Mouse (Mus musculus): ENCODE data around the gene Cd3eap. TPM values are rescaled to one million over a fixed set of nuclear protein-coding genes. Genes with fewer than 3 reads are reported as not detected.
A peak's percentile ranks its signal among the peaks of the same experiment; 100 is the strongest.

Gene Cd3eap
- total and polyA plus RNA-seq, 3 experiments = 14.4 to 36.9 (median 22.6) TPM

- Histone ChIP-seq H3K4me2 (ENCODE audit: insufficient read depth, low read depth, poor library complexity, severe bottlenecking) (no peak overlapping the region), H3K4me1 (ENCODE audit: control insufficient read depth in 1 of 2, insufficient read depth in 2 of 2) (peaks cover 22 to 45% of the 10 kb centered on the region in 2 experiments), H3K9ac (ENCODE audit: insufficient read depth, low read depth) (no peak overlapping the region), H3K4me3 (replicated peaks in 1 of 3; ENCODE audit: low read depth in 2 of 3, low read length in 2 of 3, poor library complexity in 1 of 3) (no peak overlapping the region), H3K79me2 (replicated peaks; ENCODE audit: control insufficient read depth, extremely low read depth, insufficient read depth, poor library complexity, severe bottlenecking) (no peaks in the 10 kb centered on the region), H3K9me3 (replicated peaks; ENCODE audit: low read length) (peaks cover 13% of the 10 kb centered on the region), H3K36me3 (replicated peaks in 1 of 2; ENCODE audit: control insufficient read depth in 1 of 2, insufficient read depth in 1 of 2, low read length in 1 of 2) (peaks cover 0 to 1% of the 10 kb centered on the region in 2 experiments), H3K27ac (ENCODE audit: insufficient read depth, low read depth) (no peak overlapping the region), H3K27me3 (replicated peaks) (peaks cover 44% of the 10 kb centered on the region)
- TF ChIP-seq NRF1 (IDR thresholded peaks at IDR 0.05; ENCODE audit: low read depth, low read length) (no peak), MAX (IDR thresholded peaks at IDR 0.05; ENCODE audit: low read length) (no peak), CHD2 (IDR thresholded peaks at IDR 0.05; ENCODE audit: low read length) (no peak), RCOR1 (conservative IDR thresholded peaks at IDR 0.05; ENCODE audit: low read depth, low read length) (no peak), E2F4 (IDR thresholded peaks at IDR 0.05; ENCODE audit: insufficient replicate concordance, low read depth, low read length) (no peak), IRF4 (IDR thresholded peaks at IDR 0.05; ENCODE audit: low read depth, low read length) (no peak), RAD21 (IDR thresholded peaks at IDR 0.05; ENCODE audit: low read depth, low read length) (no peak), USF1 (IDR thresholded peaks at IDR 0.05; ENCODE audit: low read depth, low read length) (no peak), USF2 (conservative IDR thresholded peaks at IDR 0.05; ENCODE audit: low read depth, low read length) (no peak)
- DNase-seq (ENCODE audit: extremely low read depth) = no peak
- dilution Hi-C loops (cut with MboI; ENCODE audit: extremely low pct_ligation_motif_present, extremely low pct_unique_long_range_greater_than_20kb, low sequenced_read_pairs) (no loop called here), in situ Hi-C loops (cut with MboI; ENCODE audit: low pct_ligation_motif_present, low pct_unique_long_range_greater_than_20kb, low sequenced_read_pairs) (no loop called here)
Measured at GRCm38 (mm10) chr7:19331910-19332309, 27.4 kb downstream of the Cd3eap start.

- Histone ChIP-seq H3K79me2 (replicated peaks; ENCODE audit: control insufficient read depth, extremely low read depth, insufficient read depth, poor library complexity, severe bottlenecking) (no peaks in the 10 kb centered on the region), H3K4me1 (ENCODE audit: control insufficient read depth in 1 of 2, insufficient read depth in 2 of 2) (peaks cover 15 to 43% of the 10 kb centered on the region in 2 experiments), H3K4me3 (replicated peaks in 1 of 3; ENCODE audit: low read depth in 2 of 3, low read length in 2 of 3, poor library complexity in 1 of 3) (no peak overlapping the region), H3K36me3 (replicated peaks in 1 of 2; ENCODE audit: control insufficient read depth in 1 of 2, insufficient read depth in 1 of 2, low read length in 1 of 2) (no peaks in the 10 kb centered on the region), H3K27me3 (replicated peaks) (peaks cover 65% of the 10 kb centered on the region), H3K9me3 (replicated peaks; ENCODE audit: low read length) (peaks cover 18% of the 10 kb centered on the region), H3K4me2 (ENCODE audit: insufficient read depth, low read depth, poor library complexity, severe bottlenecking) (no peak overlapping the region), H3K9ac (ENCODE audit: insufficient read depth, low read depth) (no peak overlapping the region), H3K27ac (ENCODE audit: insufficient read depth, low read depth) (no peak overlapping the region)
- dilution Hi-C loops (cut with MboI; ENCODE audit: extremely low pct_ligation_motif_present, extremely low pct_unique_long_range_greater_than_20kb, low sequenced_read_pairs) (no loop called here), in situ Hi-C loops (cut with MboI; ENCODE audit: low pct_ligation_motif_present, low pct_unique_long_range_greater_than_20kb, low sequenced_read_pairs) (no loop called here)
- no peak for DNase-seq (ENCODE audit: extremely low read depth)
- TF ChIP-seq MAZ (IDR thresholded peaks at IDR 0.05; ENCODE audit: low read depth, low read length) (no peak), ZKSCAN1 (IDR thresholded peaks at IDR 0.05; ENCODE audit: borderline replicate concordance, low read depth, low read length) (no peak), IRF4 (IDR thresholded peaks at IDR 0.05; ENCODE audit: low read depth, low read length) (no peak), MAX (IDR thresholded peaks at IDR 0.05; ENCODE audit: low read length) (no peak), GABPA (IDR thresholded peaks at IDR 0.05; ENCODE audit: insufficient replicate concordance, low read depth, low read length) (no peak), UBTF (IDR thresholded peaks at IDR 0.05; ENCODE audit: low read depth, low read length) (no peak), RCOR1 (conservative IDR thresholded peaks at IDR 0.05; ENCODE audit: low read depth, low read length) (no peak), E2F4 (IDR thresholded peaks at IDR 0.05; ENCODE audit: insufficient replicate concordance, low read depth, low read length) (no peak), MAFK (IDR thresholded peaks at IDR 0.05; ENCODE audit: insufficient replicate concordance, low read length) (no peak), POLR2A (IDR thresholded peaks at IDR 0.05; ENCODE audit: low read depth, low read length) (no peak), SMC3 (IDR thresholded peaks at IDR 0.05; ENCODE audit: low read depth, low read length) (peak; percentile 23; the same call in 1 of the 2 replicates), RAD21 (IDR thresholded peaks at IDR 0.05; ENCODE audit: low read depth, low read length) (peak; percentile 12), JUND (conservative IDR thresholded peaks at IDR 0.05; ENCODE audit: low read depth, low read length) (no peak), PAX5 (IDR thresholded peaks at IDR 0.05; ENCODE audit: low read length) (no peak), CTCF (conservative IDR thresholded peaks at IDR 0.05 in 1 of 2, IDR thresholded peaks at IDR 0.05 in 1 of 2; ENCODE audit: low read depth in 2 of 2, low read length in 2 of 2) (peak; percentile 42 to 43; a peak in 3 of 4 replicates), POLR2AphosphoS2 (IDR thresholded peaks at IDR 0.05; ENCODE audit: low read depth, low read length) (no peak)
Measured at GRCm38 (mm10) chr7:19328425-19328824, 30.9 kb downstream of the Cd3eap start.
